Mouse (Mus musculus): ENCODE measurements around the gene Fzr1.

Fzr1 gene

DNA sequence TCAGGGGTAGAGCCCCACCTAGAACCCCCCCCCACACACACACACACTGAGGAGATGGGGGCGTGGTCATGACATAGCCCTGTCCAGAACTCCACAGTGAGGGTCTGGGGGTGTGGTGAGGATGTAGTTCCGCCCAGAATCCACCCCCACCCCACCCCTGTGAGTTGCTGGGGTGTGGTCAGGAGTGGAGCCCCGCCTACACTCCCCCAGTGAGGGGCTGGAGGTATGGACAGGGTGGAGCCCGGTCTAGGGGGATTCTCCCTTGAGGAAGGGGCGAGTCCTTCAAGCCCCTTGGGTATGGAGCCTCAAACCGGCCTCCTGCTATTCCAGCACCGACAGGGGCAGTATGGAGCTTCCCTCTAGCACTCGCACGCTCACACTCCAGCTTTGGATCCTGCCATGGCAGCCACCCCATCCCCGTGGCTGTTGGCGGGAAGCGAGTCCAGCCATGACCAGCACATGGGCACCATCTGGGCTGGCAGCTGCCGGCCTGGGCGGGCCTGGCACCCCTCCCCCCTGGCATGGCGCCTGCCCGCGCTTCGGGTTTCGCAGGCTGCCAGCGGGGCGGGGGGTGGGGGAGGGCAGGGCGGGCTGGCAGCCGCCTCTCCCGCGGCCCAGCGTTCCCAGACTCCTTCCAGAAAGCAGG, 38.4 kb upstream of the Fzr1 start:
- no peak for DNase-seq (ENCODE audit: low read depth in 2 of 2, low spot score in 2 of 2)

- DNase-seq (ENCODE audit: low read depth in 2 of 2, low spot score in 2 of 2), result no peak
Measured at GRCm38 (mm10) chr10:81415549-81416310, 37.4 kb upstream of the Fzr1 start.

DNA sequence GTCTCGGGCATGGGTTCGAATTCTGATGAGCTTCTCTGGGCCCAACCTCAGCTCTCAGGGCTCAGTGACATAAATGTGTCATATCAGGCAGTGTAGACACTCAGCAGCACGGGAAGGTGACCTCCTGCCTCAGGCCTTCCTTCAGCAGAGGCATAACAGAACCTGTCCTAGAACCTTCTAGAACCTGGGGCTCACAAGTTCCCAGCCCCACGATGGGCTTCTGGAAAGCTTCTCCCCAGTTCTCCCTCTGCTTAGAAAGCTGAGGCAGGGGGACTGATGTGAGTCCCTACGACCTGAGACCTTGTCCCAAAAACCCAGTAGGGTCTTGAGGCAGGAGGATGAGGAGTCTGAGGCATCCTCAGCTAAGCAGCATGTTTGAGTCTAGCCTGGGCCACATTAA, 36.8 kb upstream of the Fzr1 start:
- no peak for DNase-seq (ENCODE audit: low read depth in 2 of 2, low spot score in 2 of 2)

- DNase-seq (ENCODE audit: low read depth in 2 of 2, low spot score in 2 of 2), result no peak
Measured at GRCm38 (mm10) chr10:81414682-81415081, 36.4 kb upstream of the Fzr1 start.

GRCm38 (mm10) chr10:81413310-81414261, 35.3 kb upstream of the Fzr1 start:
- DNase-seq (ENCODE audit: low read depth in 2 of 2, low spot score in 2 of 2), result no peak

DNA sequence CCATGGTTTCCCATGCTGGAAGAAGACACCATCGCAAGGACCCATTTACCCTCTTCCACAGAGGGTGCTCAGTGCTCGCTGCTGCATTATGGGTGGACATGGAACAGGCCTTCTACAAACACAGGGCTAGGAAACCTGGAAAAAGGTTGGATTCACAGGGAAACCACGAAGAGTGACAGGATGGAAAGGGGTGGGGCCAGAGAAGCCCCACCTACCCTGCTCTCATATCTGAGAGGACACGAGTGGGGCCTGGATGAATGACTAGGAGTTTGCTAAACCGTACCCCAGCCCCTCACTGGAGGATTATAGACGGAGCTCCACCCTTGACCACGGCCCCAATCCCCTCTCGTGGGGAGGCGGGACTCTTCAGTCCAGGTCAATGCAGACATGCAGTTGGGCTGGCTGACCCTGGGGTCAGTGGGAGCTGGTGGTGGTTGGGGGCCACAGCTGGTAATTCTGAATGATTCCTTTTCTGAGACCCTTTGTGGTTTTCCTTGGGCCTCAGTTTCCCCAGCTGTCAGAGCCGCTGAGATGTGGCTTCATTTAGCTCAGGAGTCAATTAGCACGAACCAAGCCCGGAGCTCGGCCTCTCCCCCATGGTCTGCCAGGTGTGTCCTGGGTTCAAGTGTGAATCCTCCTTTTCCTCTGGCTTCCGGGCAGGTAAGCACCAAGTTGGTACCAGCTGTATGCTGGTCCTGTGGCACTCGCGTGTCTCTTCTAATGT, 34.4 kb upstream of the Fzr1 start:
- no peak for DNase-seq (ENCODE audit: low read depth in 2 of 2, low spot score in 2 of 2)

DNA sequence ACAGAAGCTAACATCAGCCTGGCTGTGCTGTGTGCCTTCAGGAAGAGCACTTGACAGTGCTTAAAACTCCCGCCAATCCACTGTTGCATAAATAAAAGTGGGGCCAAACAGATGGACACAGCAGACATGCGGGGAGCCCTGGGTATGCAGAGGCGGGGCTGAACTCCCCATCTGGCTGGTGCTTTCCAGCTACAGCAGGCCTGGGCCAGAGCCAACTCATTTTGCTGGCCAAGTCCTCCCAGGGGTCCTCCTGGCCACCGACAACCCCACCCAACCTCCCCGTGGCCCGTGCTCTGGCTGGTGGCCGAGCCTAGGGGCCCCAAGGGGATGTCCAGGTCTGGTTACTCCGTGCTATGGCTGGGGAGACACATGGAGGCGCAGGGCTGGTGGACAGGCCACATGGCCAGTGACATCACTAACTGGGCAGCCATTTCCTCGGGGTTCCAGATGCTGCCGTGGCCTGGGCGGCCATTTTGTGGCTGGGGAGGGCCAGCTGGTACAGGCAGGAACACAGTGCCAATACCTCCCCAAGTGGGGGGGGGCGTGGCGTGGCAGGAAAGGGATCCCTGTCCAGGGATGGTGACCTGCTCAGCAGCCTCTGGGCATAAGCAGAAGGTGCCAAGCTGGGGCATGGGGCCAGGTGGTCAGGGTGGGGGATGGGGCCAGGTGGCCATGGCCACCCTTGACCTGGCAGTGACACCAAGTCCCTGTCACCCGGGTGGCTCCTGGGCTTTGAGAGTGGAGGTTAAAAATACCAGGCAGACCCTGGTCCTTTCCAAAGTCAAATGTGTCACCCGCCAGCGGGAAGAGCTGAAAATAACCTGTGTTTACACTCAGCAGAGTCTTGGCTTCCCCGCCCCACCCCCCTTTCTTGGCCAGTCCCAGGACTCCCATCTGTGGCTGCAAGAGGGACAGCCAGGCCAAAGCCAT, 33.4 kb upstream of the Fzr1 start:
- no peak for DNase-seq (ENCODE audit: low read depth in 2 of 2, low spot score in 2 of 2)

GRCm38 (mm10) chr10:81410981-81411380, 32.7 kb upstream of the Fzr1 start:
- no peak for DNase-seq (ENCODE audit: low read depth in 2 of 2, low spot score in 2 of 2)

GRCm38 (mm10) chr10:81410350-81410749, 32.0 kb upstream of the Fzr1 start:
- no peak for DNase-seq (ENCODE audit: low read depth in 2 of 2, low spot score in 2 of 2)

GRCm38 (mm10) chr10:81409330-81409729, 31.0 kb upstream of the Fzr1 start:
- DNase-seq (ENCODE audit: low read depth in 2 of 2, low spot score in 2 of 2), result no peak

- DNase-seq (ENCODE audit: low read depth in 2 of 2, low spot score in 2 of 2), result peak; percentile 42 to 60
Measured at GRCm38 (mm10) chr10:81408871-81409291, 30.6 kb upstream of the Fzr1 start.

- no peak for DNase-seq (ENCODE audit: low read depth in 2 of 2, low spot score in 2 of 2)
Measured at GRCm38 (mm10) chr10:81408424-81408729, 30.1 kb upstream of the Fzr1 start.

DNA sequence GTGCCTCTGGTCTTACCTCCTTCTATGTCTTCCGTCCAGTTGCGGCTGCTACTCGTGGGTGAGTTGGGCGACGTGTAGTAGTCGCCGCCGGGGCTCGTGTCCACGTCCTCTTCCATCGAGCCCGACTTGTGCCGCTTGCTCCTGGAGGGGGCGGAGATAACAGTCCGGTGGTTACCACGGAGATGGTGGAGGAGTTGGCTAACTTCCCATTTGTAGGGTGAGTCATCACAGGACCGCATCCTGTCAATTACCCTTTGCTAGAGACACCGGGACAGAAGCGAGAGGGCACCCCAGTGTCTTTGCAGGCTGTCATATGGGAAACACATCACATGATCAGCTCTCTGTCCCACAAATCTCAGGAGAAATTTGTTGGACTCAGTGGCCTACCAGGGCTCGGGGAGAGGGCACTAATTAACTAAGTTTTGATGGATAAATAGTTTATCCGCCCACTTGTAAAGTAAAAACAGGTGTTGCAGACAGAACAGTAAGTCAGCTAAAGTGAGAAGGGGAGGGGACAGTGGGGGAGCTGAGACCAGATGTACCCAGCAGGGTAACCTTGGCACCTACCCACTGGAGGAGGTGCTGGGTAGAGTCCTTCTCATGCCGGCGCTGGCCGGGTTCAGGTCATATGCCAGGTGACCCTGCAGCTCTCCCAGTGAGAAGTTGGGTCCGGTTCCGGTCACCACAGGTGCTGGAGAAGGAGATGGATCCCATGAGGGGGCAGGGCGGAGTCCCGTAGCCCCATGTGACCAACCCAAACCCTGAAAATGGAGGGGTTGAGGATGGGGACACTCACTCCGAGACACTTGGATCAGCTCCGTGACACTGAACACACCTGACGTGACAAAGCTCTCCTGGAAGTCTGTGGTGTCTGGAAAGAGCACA, 29.5 kb upstream of the Fzr1 start:
- peak in 1 of 2 experiments; percentile 44 for DNase-seq (ENCODE audit: low read depth in 2 of 2, low spot score in 2 of 2)

- no peak for DNase-seq (ENCODE audit: low read depth in 2 of 2, low spot score in 2 of 2)
Measured at GRCm38 (mm10) chr10:81406504-81407440, 28.5 kb upstream of the Fzr1 start.

GRCm38 (mm10) chr10:81405588-81406201, 27.4 kb upstream of the Fzr1 start:
- DNase-seq (ENCODE audit: low read depth in 2 of 2, low spot score in 2 of 2), result peak; percentile 55 to 77

DNA sequence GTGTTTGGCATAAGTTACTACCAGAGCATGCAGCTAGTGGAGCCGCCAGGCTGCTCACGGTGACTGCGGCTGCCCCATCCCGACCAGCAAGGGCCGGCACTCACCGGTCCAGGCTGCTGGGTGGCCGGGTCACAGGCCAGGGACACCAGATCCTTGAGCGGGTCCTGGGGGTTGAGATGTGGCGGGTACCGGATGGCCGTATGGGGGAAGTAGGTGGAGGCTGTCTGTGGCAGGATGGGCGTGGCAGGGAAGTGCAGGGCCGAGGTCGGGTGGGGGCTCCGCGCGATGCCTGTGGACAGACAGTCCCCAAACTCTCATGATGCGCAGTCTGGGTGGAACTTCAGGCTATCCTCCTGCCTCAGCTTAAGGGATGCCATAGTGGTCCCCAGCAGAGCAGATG, 26.4 kb upstream of the Fzr1 start:
- no peak for DNase-seq (ENCODE audit: low read depth in 2 of 2, low spot score in 2 of 2)

GRCm38 (mm10) chr10:81404082-81404481, 25.8 kb upstream of the Fzr1 start:
- no peak for DNase-seq (ENCODE audit: low read depth in 2 of 2, low spot score in 2 of 2)

DNA sequence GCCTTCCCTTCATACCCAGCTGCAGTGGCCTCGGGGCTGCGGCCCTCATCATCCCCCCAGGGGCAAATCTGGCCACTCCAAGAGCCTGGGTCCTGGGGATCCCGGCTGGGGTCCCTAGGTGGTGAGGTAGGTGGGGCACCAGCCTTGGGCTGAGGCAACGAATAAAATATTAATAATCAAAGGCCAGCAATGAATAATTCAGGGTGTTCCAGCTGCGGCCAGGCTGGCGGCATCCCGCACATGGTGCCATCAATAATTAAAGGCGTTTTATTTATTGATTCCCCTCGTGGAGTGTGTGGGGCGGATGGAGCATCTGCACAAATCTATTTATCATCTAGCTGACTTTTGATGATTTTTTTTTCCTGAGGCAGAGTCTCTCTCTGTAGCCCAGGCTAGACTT, 25.2 kb upstream of the Fzr1 start:
- no peak for DNase-seq (ENCODE audit: low read depth in 2 of 2, low spot score in 2 of 2)
